Mouse (Mus musculus) c-Kit-negative CD71-positive TER-119-positive erythroid progenitor cells, embryonic 14.5 days (primary cell): ENCODE data around the gene Arl10.
"Not testable (repeated sequence)": the region's sequence is repeated elsewhere in the genome, so short reads cannot be mapped to it uniquely, and the experiment has no call there.

Source experiments
- DNase-seq: peaks from one replicate; pipeline ENCODE4 v3.0.0-alpha.2; 2013; ENCODE audit warnings: low read depth, low spot score

Arl10 gene

GRCm38 (mm10) chr13:54582126-54582525 lies 7.3 kb downstream of the Arl10 start:
- DNase-seq: no peak

GRCm38 (mm10) chr13:54582860-54583259 lies 8.0 kb downstream of the Arl10 start:
- no peak for DNase-seq

DNA sequence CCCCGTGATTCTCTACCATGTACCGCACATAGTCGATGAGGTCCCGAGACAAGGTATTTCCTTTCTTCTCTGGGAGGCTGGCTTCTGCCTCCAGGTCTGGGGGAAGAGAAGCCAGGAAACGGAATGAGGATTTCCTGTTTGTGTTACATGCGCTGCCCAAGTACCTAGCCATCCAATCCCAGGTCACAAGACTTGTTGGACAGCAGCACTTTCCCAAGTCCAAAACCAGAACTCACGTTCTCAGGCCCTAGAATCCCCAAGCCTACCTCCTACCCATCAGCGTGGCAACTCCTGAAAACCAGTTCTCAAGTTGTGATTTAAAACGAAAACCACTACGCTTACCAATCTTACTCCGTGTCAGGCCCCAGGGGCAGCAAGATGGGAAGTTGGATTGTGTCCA lies 11.0 kb downstream of the Arl10 start:
- no peak for DNase-seq

- no peak for DNase-seq
These were observed 14.7 kb downstream of the Arl10 start for GRCm38 (mm10) chr13:54589414-54589995.

DNA sequence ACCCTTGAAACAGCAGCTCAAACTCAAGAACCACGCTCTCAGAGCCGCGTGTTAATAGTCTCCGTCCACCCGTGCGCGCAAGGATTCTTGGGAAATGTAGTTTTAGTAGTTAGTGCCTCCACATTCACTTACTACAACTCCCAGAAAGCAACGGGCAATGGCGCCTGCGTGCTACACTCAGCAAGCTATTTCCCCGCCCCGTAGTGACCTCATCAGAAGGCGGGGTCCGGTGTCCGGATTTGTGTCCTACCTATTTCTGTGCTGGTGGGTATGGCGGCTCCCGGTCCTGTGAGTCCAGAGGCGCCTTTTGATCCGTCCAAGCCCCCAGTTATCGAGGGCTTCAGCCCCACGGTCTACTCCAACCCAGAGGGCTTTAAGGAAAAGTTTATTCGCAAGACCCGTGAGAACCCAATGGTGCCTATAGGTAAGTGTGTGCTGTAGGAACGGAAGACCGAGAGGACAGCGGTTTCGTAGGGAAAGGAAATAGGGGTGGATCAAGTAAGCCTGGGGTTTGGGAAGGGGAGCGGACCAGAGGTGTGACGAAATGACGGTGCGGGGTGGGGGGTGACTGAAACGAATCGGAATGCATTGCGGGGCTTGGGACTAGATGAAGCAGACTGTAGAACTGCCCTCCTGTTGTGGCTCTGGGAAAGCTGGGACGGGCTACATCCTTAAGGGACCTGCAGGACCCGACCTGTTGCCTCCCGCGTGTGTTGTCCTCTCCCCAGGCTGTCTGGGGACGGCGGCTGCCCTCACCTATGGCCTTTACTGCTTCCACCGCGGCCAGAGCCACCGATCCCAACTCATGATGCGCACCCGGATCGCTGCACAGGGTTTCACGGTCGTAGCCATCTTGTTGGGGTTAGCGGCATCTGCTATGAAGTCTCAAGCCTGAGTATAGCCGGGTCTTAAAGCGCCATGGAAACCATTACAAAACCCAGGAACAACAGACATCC lies 15.5 kb downstream of the Arl10 start, which contains the start of the genes Nop16 and Higd2a:
Gene Nop16, minus strand, starts transcription at position 95 of the 956 bp plus-strand sequence.
Gene Higd2a, plus strand, starts transcription at position 212 of the 956 bp plus-strand sequence.
- peak; percentile 99 for DNase-seq

DNA sequence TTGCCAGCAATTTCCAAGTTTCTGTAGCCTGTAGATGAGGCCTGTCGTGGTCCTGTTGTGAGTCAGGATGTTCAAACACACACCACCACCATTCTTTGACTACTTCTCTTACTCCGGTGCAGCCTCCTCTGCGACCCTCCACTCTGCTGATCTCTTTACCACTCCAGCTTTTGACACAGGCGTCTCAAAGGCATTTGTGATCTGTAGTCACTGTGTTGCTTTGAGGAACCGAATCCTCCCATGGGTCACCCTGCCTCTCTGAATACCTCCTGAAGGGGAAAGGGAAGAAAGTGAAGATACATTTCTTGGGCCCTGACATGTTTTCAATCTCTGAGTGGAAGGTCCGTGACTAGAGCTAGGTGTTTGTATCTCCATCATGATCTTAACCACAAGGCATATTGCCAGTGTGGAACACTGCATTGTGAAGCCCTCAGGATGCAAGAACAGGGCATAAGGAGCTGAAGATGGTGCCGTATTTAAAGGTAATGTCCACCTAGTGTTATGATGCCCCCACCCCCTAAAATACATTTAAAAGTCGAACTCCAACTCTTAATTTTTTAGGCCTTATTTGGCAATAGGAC lies 17.1 kb downstream of the Arl10 start:
- no peak for DNase-seq

DNA sequence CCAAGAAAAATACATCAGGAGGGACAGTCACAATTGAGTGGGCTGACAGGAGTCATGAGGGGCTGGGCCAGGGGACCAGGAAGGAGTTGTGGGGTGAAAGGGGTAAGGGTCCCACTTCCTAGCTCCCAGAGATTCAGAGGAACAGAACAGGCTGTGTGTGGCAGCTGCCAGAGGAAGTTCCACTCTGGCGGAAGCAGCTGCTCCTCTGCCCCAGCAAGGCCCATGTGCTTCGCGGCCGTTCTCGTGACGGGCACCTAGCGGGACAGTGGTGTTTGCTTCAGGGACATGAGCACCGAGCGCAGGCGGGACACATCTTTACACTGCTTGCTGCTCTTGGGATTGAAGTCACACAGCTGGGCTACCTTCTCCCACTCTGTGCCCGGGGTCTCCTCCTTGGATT lies 18.8 kb downstream of the Arl10 start:
- DNase-seq: no peak

DNA sequence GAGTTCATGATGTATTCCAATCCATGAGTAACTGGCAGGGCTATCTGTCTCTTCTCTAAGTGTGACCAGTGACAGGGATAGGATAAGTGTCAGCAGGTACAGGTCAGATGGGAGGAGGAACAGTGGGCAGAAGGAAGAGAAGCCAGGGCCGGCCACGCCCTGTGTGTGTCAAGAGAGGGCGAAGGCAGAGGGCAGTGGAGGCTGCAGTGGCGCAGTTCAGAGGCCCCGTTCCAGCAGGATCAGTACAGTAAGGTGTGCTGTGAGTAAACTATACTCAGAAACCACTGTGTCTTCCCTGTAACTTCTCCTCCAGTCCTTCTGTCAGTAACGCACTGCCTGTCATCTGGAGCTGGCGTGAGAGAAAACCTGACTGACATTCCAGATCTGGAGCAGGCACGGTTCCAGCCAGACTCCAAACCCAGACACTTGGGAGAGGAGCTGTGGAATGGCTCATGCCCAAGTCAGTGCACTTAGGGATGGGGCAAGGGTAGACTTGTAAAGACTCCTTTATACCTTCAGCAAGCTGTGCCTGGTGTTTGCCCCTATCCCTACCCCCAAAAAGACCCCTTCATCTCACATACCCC lies 21.4 kb downstream of the Arl10 start:
- DNase-seq: no peak

- DNase-seq: no peak
These were observed 22.1 kb downstream of the Arl10 start for GRCm38 (mm10) chr13:54596870-54597269.

- no peak for DNase-seq
These were observed 23.9 kb downstream of the Arl10 start for GRCm38 (mm10) chr13:54598622-54599143.

DNA sequence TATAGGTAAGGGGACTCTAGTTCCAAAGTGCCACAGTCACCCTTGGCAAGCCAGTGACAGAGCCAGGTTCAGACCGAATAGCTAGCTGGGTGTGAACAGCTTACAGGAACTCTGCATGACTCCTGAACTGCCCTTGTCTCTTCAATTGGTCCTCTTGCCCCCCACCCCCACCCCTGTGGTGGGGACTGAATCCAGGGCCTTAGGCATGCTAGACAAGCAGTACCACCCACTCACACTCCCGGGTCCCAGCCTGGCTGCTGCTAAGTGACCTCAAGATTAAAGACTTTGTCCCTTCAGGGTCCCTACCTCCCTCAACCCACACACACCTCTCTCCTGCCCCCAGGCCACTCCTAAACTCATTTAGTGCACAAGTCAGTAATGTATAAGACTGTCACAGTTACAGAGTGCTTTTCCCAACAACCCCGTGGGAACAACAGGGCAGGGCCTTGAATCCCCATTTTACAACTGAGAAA lies 27.9 kb downstream of the Arl10 start:
- DNase-seq: no peak

DNA sequence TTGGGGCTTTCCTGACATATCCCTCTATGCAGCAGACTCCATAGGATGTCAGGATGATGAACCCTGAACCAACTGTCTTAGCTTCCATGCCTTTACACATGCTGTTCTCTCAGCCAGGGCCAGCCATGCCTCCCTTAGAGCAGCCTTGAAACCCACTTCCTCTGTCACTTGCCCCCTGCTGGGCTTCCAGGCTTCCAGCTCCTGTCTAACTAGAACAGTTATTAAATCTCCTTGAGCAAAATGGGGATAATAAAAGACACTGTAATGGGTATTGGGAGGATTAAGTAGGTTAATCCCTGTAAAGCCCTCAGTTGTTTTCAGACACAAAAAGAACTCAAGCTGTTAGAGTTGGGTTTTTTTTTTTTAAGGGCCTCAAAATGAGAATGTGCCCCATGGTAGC lies 28.7 kb downstream of the Arl10 start:
- no peak for DNase-seq

- no peak for DNase-seq
These were observed 29.4 kb downstream of the Arl10 start for GRCm38 (mm10) chr13:54604221-54604620.

GRCm38 (mm10) chr13:54605426-54605825 lies 30.6 kb downstream of the Arl10 start:
- DNase-seq: no peak

DNA sequence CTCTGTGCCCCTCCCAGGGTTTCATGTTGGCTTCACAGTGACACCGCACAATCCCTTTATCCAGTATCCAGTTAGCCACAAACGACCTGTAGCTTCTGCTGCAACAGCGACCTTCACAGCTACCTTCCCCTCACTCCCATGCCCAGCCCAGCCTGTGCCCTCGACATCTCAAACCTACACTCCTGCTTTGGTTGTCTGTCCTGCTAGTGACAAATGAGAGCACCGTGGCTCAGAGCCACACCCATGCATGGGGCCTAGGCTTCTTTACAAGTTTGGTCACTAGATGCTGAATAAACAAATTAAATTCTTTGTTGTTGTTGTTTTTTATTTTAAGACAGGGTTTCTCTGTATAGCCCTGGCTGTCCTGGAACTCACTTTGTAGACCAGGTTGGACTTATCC lies 32.4 kb downstream of the Arl10 start:
- no peak for DNase-seq

- DNase-seq: no peak
These were observed 33.2 kb downstream of the Arl10 start for GRCm38 (mm10) chr13:54608002-54608401.

DNA sequence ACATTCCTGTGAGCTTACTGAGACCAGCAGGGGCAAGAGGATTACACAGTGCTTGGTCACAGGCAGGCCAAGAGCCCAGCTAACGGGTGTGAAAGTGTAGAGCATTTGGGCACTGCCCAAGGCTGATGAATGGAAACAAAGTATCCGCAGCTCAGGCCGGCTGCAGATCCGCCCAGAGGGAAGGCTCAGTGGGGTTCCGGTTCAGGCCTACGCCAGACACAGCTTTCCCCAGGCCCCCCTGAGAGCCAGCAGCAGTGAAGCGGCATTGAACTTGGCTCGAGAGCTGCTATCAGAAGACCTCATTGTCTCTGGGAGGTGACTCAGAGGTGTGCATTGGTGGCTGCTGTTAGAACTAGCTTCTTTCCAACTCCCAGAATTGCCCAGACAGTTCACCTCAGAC lies 33.9 kb downstream of the Arl10 start:
- DNase-seq: no peak

DNA sequence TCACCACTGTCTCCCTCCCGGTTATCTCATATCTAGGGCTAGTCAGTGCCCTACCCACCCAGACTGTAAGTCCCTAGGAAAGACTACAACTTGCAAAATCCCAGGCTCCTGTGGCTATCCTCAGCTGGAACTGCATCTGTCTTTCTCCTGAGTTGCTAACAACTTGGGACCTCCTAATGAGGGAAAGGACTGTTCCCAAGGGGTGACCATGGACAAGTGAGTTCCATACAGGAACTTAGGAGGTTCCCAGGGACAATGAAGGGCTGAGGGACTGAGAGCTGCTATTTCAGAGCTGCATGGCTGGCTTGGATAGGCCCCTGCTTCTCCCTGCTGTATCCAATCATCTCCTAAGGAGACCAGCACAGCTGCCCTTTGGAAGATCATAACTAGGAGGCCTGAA lies 34.5 kb downstream of the Arl10 start:
- DNase-seq: no peak

GRCm38 (mm10) chr13:54610613-54610971 lies 35.8 kb downstream of the Arl10 start:
- no peak for DNase-seq

DNA sequence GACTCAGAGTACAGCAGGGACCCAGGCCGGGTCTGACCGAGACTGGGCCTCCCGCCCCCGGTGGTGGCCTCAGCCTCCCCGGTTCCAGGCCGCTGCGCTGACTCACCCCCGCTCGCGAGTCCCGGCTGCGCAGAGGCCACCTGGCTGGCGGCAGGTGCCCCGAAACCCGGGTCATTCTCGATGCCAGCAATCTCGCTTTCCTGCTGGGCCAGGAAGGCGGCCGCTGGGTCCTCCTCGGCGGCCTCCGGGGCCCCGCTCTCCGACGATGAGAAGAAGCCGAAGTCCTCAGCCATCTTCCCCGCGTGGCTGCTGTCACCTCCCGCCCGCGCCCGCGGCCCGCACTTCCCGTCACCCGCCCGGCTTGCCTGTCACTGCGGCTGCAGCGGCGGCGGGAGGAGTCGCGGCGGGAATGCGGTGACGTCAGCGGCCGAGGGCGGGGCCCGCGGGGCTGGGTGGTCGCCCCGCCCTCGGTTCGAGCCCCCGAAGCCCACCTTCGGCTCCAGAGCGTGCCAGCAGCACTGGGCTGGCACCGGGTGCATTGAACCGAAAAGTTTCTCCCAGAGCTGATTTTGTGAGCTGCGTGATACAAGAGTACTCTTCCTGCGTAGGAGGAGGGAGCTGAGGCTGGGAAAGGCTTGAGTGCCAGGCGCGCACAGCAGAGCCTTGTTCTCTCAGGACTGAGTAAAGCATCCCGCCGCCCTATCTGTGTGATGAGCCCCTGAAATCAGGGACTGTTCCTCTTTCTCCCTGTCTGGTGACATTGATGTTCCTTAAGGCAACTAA lies 36.3 kb downstream of the Arl10 start, which contains the start of gene Cltb:
Gene Cltb, minus strand, starts transcription at position 373 of the 783 bp plus-strand sequence.
- DNase-seq: peak; percentile 66

DNA sequence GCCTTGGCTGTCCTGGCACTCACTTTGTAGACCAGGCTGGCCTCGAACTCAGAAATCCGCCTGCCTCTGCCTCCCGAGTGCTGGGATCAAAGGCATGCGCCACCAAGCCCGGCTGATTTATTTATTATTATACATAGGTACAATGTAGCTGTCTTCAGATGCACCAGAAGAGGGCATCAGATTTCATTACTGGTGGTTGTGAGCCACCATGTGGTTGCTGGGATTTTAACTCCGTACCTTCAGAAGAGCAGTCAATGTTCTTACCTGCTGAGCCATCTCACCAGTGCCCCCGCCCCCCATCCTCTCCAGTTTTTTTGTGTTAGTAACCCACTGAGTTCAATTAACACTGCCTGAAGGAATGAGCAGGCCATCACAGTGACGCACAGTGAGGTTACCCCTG lies 38.3 kb downstream of the Arl10 start:
- DNase-seq: not testable (repeated sequence)
